Mouse (Mus musculus) MEL (cell line): ENCODE data around the gene Unc93b1. TPM values are rescaled to one million over a fixed set of nuclear protein-coding genes. Genes with fewer than 3 reads are reported as not detected.

Experiments
- DNase-seq: peaks from one replicate; pipeline ENCODE4 v3.0.0; 2011; ENCODE audit warnings: low read depth, low spot score
- H3K27ac ChIP-seq: 2 replicates; pipeline ENCODE4 v1.5.1; 2012; ENCODE audit warnings: low read depth, mild to moderate bottlenecking, control low read depth, low read length, moderate library complexity; ENCODE audit not compliant: control insufficient read depth
- H3K27me3 ChIP-seq, 2 experiments: fragments of 150-350 bp in 1 of 2; sonication (generic) in 1 of 2; 2 replicates each; pipeline ENCODE4 v1.6.1; 2012; ENCODE audit warnings: low read length in 2 of 2, mild to moderate bottlenecking in 2 of 2, improper control_type of control experiment in 1 of 2, moderate library complexity in 1 of 2; ENCODE audit not compliant: insufficient read depth in 2 of 2, control insufficient read depth in 1 of 2
- H3K36me3 ChIP-seq, 2 experiments: 2 replicates each; pipeline ENCODE4 v1.6.1; 2012 to 2014; ENCODE audit warnings: low read length in 2 of 2, improper control_type of control experiment in 1 of 2, inconsistent platforms in 1 of 2, mild to moderate bottlenecking in 1 of 2; ENCODE audit not compliant: insufficient read depth in 2 of 2, control insufficient read depth in 1 of 2
- H3K4me1 ChIP-seq, 2 experiments: fragments of 150-350 bp in 1 of 2; sonication (generic) in 1 of 2; 2 replicates each; pipeline ENCODE4 v1.6.1; 2012; ENCODE audit warnings: low read length in 2 of 2, improper control_type of control experiment in 1 of 2, mild to moderate bottlenecking in 1 of 2; ENCODE audit not compliant: insufficient read depth in 2 of 2, control insufficient read depth in 1 of 2
- H3K4me3 ChIP-seq, 2 experiments: fragments of 150-350 bp in 1 of 2; sonication (generic) in 1 of 2; 2 replicates each; pipeline ENCODE4 v1.5.1; 2012; ENCODE audit warnings: low read depth in 2 of 2, low read length in 2 of 2, mild to moderate bottlenecking in 2 of 2, moderate library complexity in 2 of 2, control low read depth in 1 of 2, improper control_type of control experiment in 1 of 2; ENCODE audit not compliant: control insufficient read depth in 1 of 2, insufficient read depth in 1 of 2
- H3K79me2 ChIP-seq: 2 replicates; pipeline ENCODE4 v1.6.1; 2012; ENCODE audit warnings: mild to moderate bottlenecking, low read length, moderate library complexity; ENCODE audit not compliant: control insufficient read depth, poor library complexity, insufficient read depth
- H3K9ac ChIP-seq: 2 replicates; pipeline ENCODE4 v1.6.1; 2012; ENCODE audit warnings: low read depth, mild to moderate bottlenecking, control low read depth, low read length, moderate library complexity; ENCODE audit not compliant: control insufficient read depth, poor library complexity, severe bottlenecking
- H3K9me3 ChIP-seq: fragments of 150-350 bp; sonication (generic); replicated peaks from 2 replicates; pipeline ENCODE4 v1.6.1; 2012; ENCODE audit warnings: mild to moderate bottlenecking, low read length, improper control_type of control experiment, moderate library complexity; ENCODE audit not compliant: insufficient read depth
- BHLHE40 ChIP-seq: IDR thresholded peaks from 2 replicates; pipeline ENCODE4 v1.6.1; 2012; ENCODE audit warnings: low read depth, mild to moderate bottlenecking, inconsistent platforms, low read length, improper control_type of control experiment, borderline replicate concordance
- CHD1 ChIP-seq: IDR thresholded peaks from 2 replicates; pipeline ENCODE4 v1.6.1; 2012; ENCODE audit warnings: low read depth, mild to moderate bottlenecking, inconsistent platforms, low read length, improper control_type of control experiment
- CHD2 ChIP-seq: IDR thresholded peaks from 2 replicates; pipeline ENCODE4 v1.6.1; 2011; ENCODE audit warnings: low read length, improper control_type of control experiment
- E2F4 ChIP-seq: IDR thresholded peaks from 2 replicates; pipeline ENCODE4 v1.6.1; 2011; ENCODE audit warnings: low read depth, low read length, improper control_type of control experiment, borderline replicate concordance
- EP300 ChIP-seq, 2 experiments: IDR thresholded peaks; 2 replicates each; pipeline ENCODE4 v1.6.1; 2011; ENCODE audit warnings: improper control_type of control experiment in 2 of 2, low read length in 2 of 2, low read depth in 1 of 2, mild to moderate bottlenecking in 1 of 2
- ETS1 ChIP-seq: IDR thresholded peaks from 2 replicates; pipeline ENCODE4 v1.6.1; 2012; ENCODE audit warnings: low read depth, mild to moderate bottlenecking, inconsistent platforms, low read length, improper control_type of control experiment, moderate library complexity
- GABPA ChIP-seq: IDR thresholded peaks from 2 replicates; pipeline ENCODE4 v1.6.1; 2012; ENCODE audit warnings: low read depth, mild to moderate bottlenecking, inconsistent platforms, low read length, improper control_type of control experiment, moderate library complexity
- HCFC1 ChIP-seq: IDR thresholded peaks from 2 replicates; pipeline ENCODE4 v1.6.1; 2012; ENCODE audit warnings: low read depth, mild to moderate bottlenecking, inconsistent platforms, low read length, improper control_type of control experiment, moderate library complexity
- JUND ChIP-seq: IDR thresholded peaks from 2 replicates; pipeline ENCODE4 v1.6.1; 2011; ENCODE audit warnings: low read depth, mild to moderate bottlenecking, improper control_type of control experiment, low read length
- MAFK ChIP-seq: IDR thresholded peaks from 2 replicates; pipeline ENCODE4 v1.6.1; 2011; ENCODE audit warnings: low read depth, mild to moderate bottlenecking, low read length, improper control_type of control experiment, borderline replicate concordance
- MAX ChIP-seq: IDR thresholded peaks from 2 replicates; pipeline ENCODE4 v1.6.1; 2011; ENCODE audit warnings: low read length, improper control_type of control experiment
- MAZ ChIP-seq: IDR thresholded peaks from 2 replicates; pipeline ENCODE4 v1.6.1; 2012; ENCODE audit warnings: low read depth, mild to moderate bottlenecking, inconsistent platforms, low read length, improper control_type of control experiment
- MEF2A ChIP-seq: IDR thresholded peaks from 2 replicates; pipeline ENCODE4 v1.6.1; 2014; ENCODE audit warnings: low read depth, mild to moderate bottlenecking, inconsistent platforms, low read length, improper control_type of control experiment; ENCODE audit not compliant: poor library complexity, insufficient replicate concordance, severe bottlenecking; ENCODE audit errors: extremely low read depth
- MXI1 ChIP-seq: IDR thresholded peaks from 2 replicates; pipeline ENCODE4 v1.6.1; 2011; ENCODE audit warnings: mild to moderate bottlenecking, low read depth, low read length, improper control_type of control experiment
- MYB ChIP-seq: IDR thresholded peaks from 2 replicates; pipeline ENCODE4 v1.6.1; 2011; ENCODE audit warnings: mild to moderate bottlenecking, low read depth, low read length, improper control_type of control experiment
- POLR2A ChIP-seq, 2 experiments: IDR thresholded peaks; 2 replicates each; pipeline ENCODE4 v1.6.1; 2011 to 2012; ENCODE audit warnings: low read length in 2 of 2, mild to moderate bottlenecking in 2 of 2, control low read depth in 1 of 2, improper control_type of control experiment in 1 of 2, low read depth in 1 of 2, moderate library complexity in 1 of 2; ENCODE audit not compliant: control insufficient read depth in 1 of 2, insufficient read depth in 1 of 2, poor library complexity in 1 of 2
- POLR2AphosphoS2 ChIP-seq: IDR thresholded peaks from 2 replicates; pipeline ENCODE4 v1.6.1; 2011; ENCODE audit warnings: low read length, improper control_type of control experiment
- POLR2AphosphoS5 ChIP-seq: IDR thresholded peaks from 2 replicates; pipeline ENCODE4 v1.6.1; 2012; ENCODE audit warnings: low read depth, borderline replicate concordance, mild to moderate bottlenecking, inconsistent platforms, low read length, moderate library complexity, mixed read lengths
- RAD21 ChIP-seq: IDR thresholded peaks from 2 replicates; pipeline ENCODE4 v1.6.1; 2011; ENCODE audit warnings: mild to moderate bottlenecking, low read depth, low read length, improper control_type of control experiment
- RCOR1 ChIP-seq: IDR thresholded peaks from 2 replicates; pipeline ENCODE4 v1.6.1; 2012; ENCODE audit warnings: low read depth, mild to moderate bottlenecking, inconsistent platforms, low read length, improper control_type of control experiment
- SMC3 ChIP-seq: IDR thresholded peaks from 2 replicates; pipeline ENCODE4 v1.6.1; 2011; ENCODE audit warnings: low read depth, low read length, improper control_type of control experiment
- TAL1 ChIP-seq: IDR thresholded peaks from 2 replicates; pipeline ENCODE4 v1.6.1; 2012; ENCODE audit warnings: mild to moderate bottlenecking, inconsistent platforms, low read length, moderate library complexity, mixed read lengths
- TBP ChIP-seq: IDR thresholded peaks from 2 replicates; pipeline ENCODE4 v1.8.0; 2011; ENCODE audit warnings: low read depth, low read length, improper control_type of control experiment
- TCF12 ChIP-seq: IDR thresholded peaks from 2 replicates; pipeline ENCODE4 v1.6.1; 2014; ENCODE audit warnings: low read depth, mild to moderate bottlenecking, inconsistent platforms, low read length, improper control_type of control experiment, moderate library complexity
- UBTF ChIP-seq: IDR thresholded peaks from 2 replicates; pipeline ENCODE4 v1.6.1; 2012; ENCODE audit warnings: low read depth, mild to moderate bottlenecking, inconsistent platforms, low read length, improper control_type of control experiment, moderate library complexity, borderline replicate concordance; ENCODE audit not compliant: insufficient read depth
- ZC3H11A ChIP-seq: IDR thresholded peaks from 2 replicates; pipeline ENCODE4 v1.6.1; 2012; ENCODE audit warnings: low read depth, mild to moderate bottlenecking, inconsistent platforms, low read length, improper control_type of control experiment
- ZKSCAN1 ChIP-seq: IDR thresholded peaks from 2 replicates; pipeline ENCODE4 v1.6.1; 2012; ENCODE audit warnings: low read depth, mild to moderate bottlenecking, inconsistent platforms, low read length, improper control_type of control experiment, moderate library complexity
- polyA plus RNA-seq, 2 experiments: library from polyadenylated mRNA; stranded (reverse) in 1 of 2; unstranded in 1 of 2; fragments of >175 nt in 1 of 2; fragments of >200 nt in 1 of 2; gene quantifications; 2 replicates each; pipeline versions ENCODE4 v1.2.1 to v1.2.4; 2012; ENCODE audit warnings: low replicate concordance in 2 of 2, low read depth in 1 of 2; ENCODE audit not compliant: insufficient read length in 2 of 2, insufficient read depth in 1 of 2, missing spikeins in 1 of 2
- total RNA-seq: library from RNA; depleted of rRNA; stranded (reverse); fragments of 300-350 nt; gene quantifications from 2 replicates; pipeline ENCODE4 v1.2.3, GENCODE M21; 2012

The Unc93b1 gene
- total and polyA plus RNA-seq, 3 experiments, result 4.7 to 8.2 TPM; not detected in 1

DNA sequence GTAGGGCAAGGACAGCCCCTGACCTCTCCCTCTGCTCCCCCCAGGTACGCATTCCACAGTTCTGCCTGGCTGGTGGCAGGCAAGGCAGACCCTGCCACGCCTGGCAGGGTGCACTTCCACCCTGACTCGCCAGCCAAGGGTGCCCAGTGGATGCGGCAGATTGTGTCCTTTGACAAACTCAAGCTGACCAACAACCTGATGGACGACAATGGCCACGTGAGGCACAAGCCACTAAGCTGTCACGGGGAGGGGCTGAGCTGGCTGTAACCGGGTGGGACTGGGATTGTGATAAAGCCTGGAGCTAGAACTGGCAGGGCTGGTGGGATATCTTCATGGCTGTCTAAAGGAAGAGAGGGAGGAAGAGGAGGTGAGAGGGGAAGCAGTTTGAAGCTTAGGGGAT, 62.2 kb downstream of the Unc93b1 start:
- H3K9me3 ChIP-seq, result no peaks in the 10 kb centered on the region
- DNase-seq, result no peak
- TF ChIP-seq ZC3H11A (no peak), RCOR1 (no peak), HCFC1 (no peak), ZKSCAN1 (no peak), POLR2AphosphoS2 (no peak), EP300 (IDR thresholded peaks at IDR 0.05; ENCODE audit: low read depth in 1 of 2, low read length in 2 of 2) (no peak), MYB (no peak), MAX (no peak), SMC3 (no peak), GABPA (no peak), POLR2AphosphoS5 (no peak), E2F4 (no peak), TCF12 (no peak), UBTF (no peak), TAL1 (no peak), MAZ (no peak), MXI1 (no peak), RAD21 (no peak), CHD1 (no peak), CHD2 (no peak)
- TF ChIP-seq, all 39 proteins: peak for 0
- H3K4me1 ChIP-seq, result peaks cover 0 to 15% of the 10 kb centered on the region in 2 experiments; a peak in 2 of 4 replicates
- no peak overlapping the region for H3K27ac ChIP-seq
- H3K9ac ChIP-seq, result no peak overlapping the region
- peaks cover 0 to 6% of the 10 kb centered on the region in 2 experiments; a peak in 2 of 4 replicates for H3K36me3 ChIP-seq
- H3K27me3 ChIP-seq, result peaks cover 3 to 8% of the 10 kb centered on the region in 2 experiments
- peaks cover 1% of the 10 kb centered on the region; the same call in 1 of the 2 replicates for H3K79me2 ChIP-seq
- H3K4me3 ChIP-seq, result no peak overlapping the region

DNA sequence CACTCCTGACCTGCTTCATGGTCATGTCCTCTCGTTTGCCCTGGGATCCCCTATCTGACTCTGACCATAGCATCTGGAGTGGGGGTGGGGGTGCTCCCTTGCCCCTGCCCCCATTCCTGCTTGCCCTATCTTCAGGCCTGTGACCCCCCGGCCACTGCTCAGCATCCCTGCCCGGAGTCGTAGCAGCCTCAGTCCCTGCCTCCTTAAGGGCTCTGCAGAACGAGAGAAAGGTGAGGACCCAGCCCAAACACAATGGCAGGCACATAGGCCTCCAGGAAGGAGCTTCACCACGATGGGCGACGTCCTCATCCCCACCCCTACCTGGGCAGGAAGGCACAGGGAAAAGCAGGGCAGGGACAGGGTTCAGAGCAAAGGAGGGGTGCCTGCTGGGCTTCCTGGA, 63.3 kb downstream of the Unc93b1 start:
- Histone ChIP-seq H3K9me3 (no peaks in the 10 kb centered on the region), H3K4me1 (peaks cover 0 to 15% of the 10 kb centered on the region in 2 experiments; a peak in 2 of 4 replicates)
- TF ChIP-seq BHLHE40 (no peak), MEF2A (no peak), JUND (no peak), EP300 (IDR thresholded peaks at IDR 0.05; ENCODE audit: low read depth in 1 of 2, low read length in 2 of 2) (no peak), MAFK (no peak), TBP (no peak), ZC3H11A (no peak), POLR2A (IDR thresholded peaks at IDR 0.05; ENCODE audit: control insufficient read depth in 1 of 2, insufficient read depth in 1 of 2, low read depth in 1 of 2, low read length in 2 of 2, poor library complexity in 1 of 2) (no peak), RCOR1 (no peak), TAL1 (no peak), TCF12 (no peak), SMC3 (no peak), ETS1 (no peak)

More for the DNA sequence above, 63.3 kb downstream of the Unc93b1 start:
- no peak for DNase-seq
- Histone ChIP-seq H3K4me3 (no peak overlapping the region), H3K9ac (no peak overlapping the region), H3K27ac (no peak overlapping the region), H3K79me2 (peaks cover 1% of the 10 kb centered on the region; the same call in 1 of the 2 replicates), H3K27me3 (peaks cover 1 to 8% of the 10 kb centered on the region in 2 experiments), H3K36me3 (peaks cover 0 to 6% of the 10 kb centered on the region in 2 experiments; a peak in 2 of 4 replicates)
